Comparison of ENCODE assay signal across 8 mouse cellular contexts in the genomic region with DNA sequence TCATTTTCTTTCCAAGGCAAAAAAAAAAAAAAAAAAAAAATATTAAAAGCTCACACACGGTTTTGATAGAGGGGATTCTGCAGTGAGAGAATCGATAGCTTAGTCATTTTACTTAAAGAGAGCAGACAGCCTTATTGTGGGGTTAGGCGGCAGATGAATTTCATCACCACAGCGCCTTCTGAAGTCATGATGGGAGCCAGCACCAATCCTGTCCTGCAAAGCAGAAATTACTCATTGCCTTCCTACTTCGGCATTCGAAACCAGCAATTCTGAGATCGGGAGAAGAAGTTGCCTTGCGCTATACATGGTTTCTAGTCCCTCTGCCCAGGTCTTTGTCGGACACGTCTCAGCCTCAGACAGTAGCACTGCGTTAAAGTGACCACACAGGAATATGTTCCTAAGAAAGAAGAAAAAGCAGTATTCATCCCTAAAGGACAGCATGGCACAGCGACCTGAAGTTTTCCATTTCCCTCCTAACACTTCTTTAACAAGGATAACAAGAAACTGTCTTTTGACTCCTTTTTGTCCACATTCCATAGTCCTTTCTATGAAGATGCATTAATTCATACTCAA.
A peak's percentile ranks its signal among the peaks of the same experiment; 100 is the strongest.
DNase-seq lines count a peak whose midpoint lies in the region; ATAC-seq lines count a peak whose summit lies in the region.

No protein-coding gene starts in this region.

- 0 out of 2 replicates have a peak, but pooled peaks have one; percentile 27 for ATAC-seq in intestine, embryonic 16.5 days
- no peak for ATAC-seq in liver, embryonic 11.5 days (replicated peaks; ENCODE audit: low FRiP score)
- ATAC-seq in midbrain, embryonic 15.5 days (replicated peaks), result peak; percentile 25

- H3K27ac ChIP-seq in intestine, embryonic 16.5 days (ENCODE audit: low read length), result peak overlapping the region; percentile 49; the same call in 1 of the 2 replicates
- H3K27ac ChIP-seq in liver, embryonic 11.5 days (ENCODE audit: low read depth, low read length), result no peak overlapping the region
- H3K27ac ChIP-seq in midbrain, embryonic 15.5 days, result peak overlapping the region; percentile 95

- H3K4me1 ChIP-seq in intestine, embryonic 16.5 days (ENCODE audit: control insufficient read depth, insufficient read depth, low read length), result peaks cover 6% of the 10 kb centered on the region
- no peaks in the 10 kb centered on the region for H3K4me1 ChIP-seq in liver, embryonic 11.5 days (replicated peaks; ENCODE audit: control insufficient read depth, insufficient read depth, low read length)
- peaks cover 40% of the 10 kb centered on the region for H3K4me1 ChIP-seq in midbrain, embryonic 15.5 days

- 23% methylated on average over 12 of the region's 12 CpGs for WGBS in intestine, embryonic 16.5 days
- WGBS in liver, embryonic 11.5 days, result 60% methylated on average over 12 of the region's 12 CpGs
- WGBS in midbrain, embryonic 15.5 days, result 14% methylated on average over 12 of the region's 12 CpGs

- peak; percentile 23 for DNase-seq in embryo, embryonic 11 days
- DNase-seq in embryo, embryonic 10 days (ENCODE audit: low spot score), result no peak
- peak; percentile 45 to 55 for DNase-seq in cerebellum, adult 18-20 months
- DNase-seq in frontal cortex, postnatal 36 days (ENCODE audit: low spot score in 2 of 2), result peak; percentile 49 to 54
- DNase-seq in liver, embryonic 11.5 days (ENCODE audit: low spot score), result no peak
- DNase-seq in thymus, postnatal 36 days, result no peak

- H3K27me3 ChIP-seq in intestine, embryonic 16.5 days (replicated peaks; ENCODE audit: control insufficient read depth, insufficient read depth, low read length), result no peaks in the 10 kb centered on the region
- no peaks in the 10 kb centered on the region for H3K27me3 ChIP-seq in liver, embryonic 11.5 days (replicated peaks; ENCODE audit: control insufficient read depth, insufficient read depth, low read length)
- H3K27me3 ChIP-seq in midbrain, embryonic 15.5 days (replicated peaks), result no peaks in the 10 kb centered on the region

- no peaks in the 10 kb centered on the region for H3K9me3 ChIP-seq in intestine, embryonic 16.5 days (ENCODE audit: control insufficient read depth, low read length)
- no peaks in the 10 kb centered on the region for H3K9me3 ChIP-seq in liver, embryonic 11.5 days (ENCODE audit: control insufficient read depth, low read length)
- H3K9me3 ChIP-seq in midbrain, embryonic 15.5 days, result no peaks in the 10 kb centered on the region

- H3K4me2 ChIP-seq in intestine, embryonic 16.5 days (ENCODE audit: low read depth, low read length), result peak overlapping the region; percentile 84
- H3K4me2 ChIP-seq in liver, embryonic 11.5 days, result peak overlapping the region; percentile 75
- peak overlapping the region; percentile 85 for H3K4me2 ChIP-seq in midbrain, embryonic 15.5 days

- no peaks in the 10 kb centered on the region for H3K36me3 ChIP-seq in intestine, embryonic 16.5 days (ENCODE audit: control insufficient read depth, insufficient read depth, low read length)
- no peaks in the 10 kb centered on the region for H3K36me3 ChIP-seq in liver, embryonic 11.5 days (ENCODE audit: control insufficient read depth, insufficient read depth, low read length)
- no peaks in the 10 kb centered on the region for H3K36me3 ChIP-seq in midbrain, embryonic 15.5 days (replicated peaks)

- H3K9ac ChIP-seq in intestine, embryonic 16.5 days (ENCODE audit: low read depth, low read length), result peak overlapping the region; percentile 67
- no peak overlapping the region for H3K9ac ChIP-seq in liver, embryonic 11.5 days (ENCODE audit: low read depth, low read length)
- H3K9ac ChIP-seq in midbrain, embryonic 15.5 days, result peak overlapping the region; percentile 72

- H3K4me3 ChIP-seq in intestine, embryonic 16.5 days (ENCODE audit: low read length), result peak overlapping the region; percentile 55
- H3K4me3 ChIP-seq in liver, embryonic 11.5 days (ENCODE audit: low read depth, low read length), result peak overlapping the region; percentile 49
- H3K4me3 ChIP-seq in midbrain, embryonic 15.5 days, result peak overlapping the region; percentile 63

Comparison
In these comparisons a context has a peak if more than half of its experiments do, and no peak if none do; other contexts are left out.
1. DNase-seq: peak in embryo, embryonic 11 days (single experiment), cerebellum, adult 18-20 months (2 of 2) and frontal cortex, postnatal 36 days (2 of 2); none in embryo, embryonic 10 days (single experiment), liver, embryonic 11.5 days (single experiment) and thymus, postnatal 36 days (0 of 2).
2. Peak in every context shown above with its lines, with median percentiles within 50 percentile points of each other: H3K4me2 ChIP-seq and H3K4me3 ChIP-seq.